Mouse (Mus musculus) liver, postnatal 0 days (tissue): ENCODE measurements around the gene Ofcc1. TPM values are rescaled to one million over a fixed set of nuclear protein-coding genes. Genes with fewer than 3 reads are reported as not detected.

ENCODE experiments used
- ATAC-seq: fragments of 200-750 bp; cut with Nextera tagmentation; 2 replicates; pipeline ENCODE4 v1.8.0; 2017; ENCODE audit warnings: mild to moderate bottlenecking, moderate library complexity
- DNase-seq: peaks from one replicate; pipeline ENCODE4 v3.0.0-alpha.2; 2016
- H3K27ac ChIP-seq: fragments of 300-500 bp; sonication (generic); 2 replicates; pipeline ENCODE4 v1.5.1; 2014; ENCODE audit warnings: antibody characterized with exemption, moderate library complexity, mild to moderate bottlenecking, low read depth
- H3K27me3 ChIP-seq: fragments of 300-500 bp; sonication (generic); 2 replicates; pipeline ENCODE4 v1.6.1; 2014; ENCODE audit warnings: low read length, control low read depth, mixed read lengths; ENCODE audit not compliant: insufficient read depth
- H3K36me3 ChIP-seq: fragments of 300-500 bp; sonication (generic); replicated peaks from 2 replicates; pipeline ENCODE4 v1.6.1; 2014; ENCODE audit warnings: mild to moderate bottlenecking, control low read depth, low read length, moderate library complexity, mixed read lengths; ENCODE audit not compliant: insufficient read depth
- H3K4me1 ChIP-seq: fragments of 300-500 bp; sonication (generic); 2 replicates; pipeline ENCODE4 v1.6.1; 2014; ENCODE audit warnings: antibody characterized with exemption, mild to moderate bottlenecking, control low read depth; ENCODE audit not compliant: insufficient read depth
- H3K4me2 ChIP-seq: fragments of 300-500 bp; sonication (generic); 2 replicates; pipeline ENCODE4 v1.6.1; 2014; ENCODE audit warnings: low read depth, mild to moderate bottlenecking, low read length, moderate library complexity, mixed read lengths
- H3K4me3 ChIP-seq: fragments of 300-500 bp; sonication (generic); 2 replicates; pipeline ENCODE4 v1.5.1; 2014; ENCODE audit warnings: low read depth, low read length
- H3K9ac ChIP-seq: fragments of 300-500 bp; sonication (generic); replicated peaks from 2 replicates; pipeline ENCODE4 v1.6.1; 2014; ENCODE audit warnings: mild to moderate bottlenecking, moderate library complexity
- H3K9me3 ChIP-seq: fragments of 300-500 bp; sonication (generic); 2 replicates; pipeline ENCODE4 v1.6.1; 2016; ENCODE audit warnings: mild to moderate bottlenecking, control low read depth, low read length, mixed read lengths
- CTCF ChIP-seq: sonication (generic); IDR thresholded peaks from 2 replicates; pipeline ENCODE4 v1.5.1; 2016; ENCODE audit warnings: antibody characterized with exemption, low read depth
- EP300 ChIP-seq: IDR thresholded peaks from 2 replicates; pipeline ENCODE4 v1.6.1; 2016; ENCODE audit warnings: antibody characterized with exemption, low read depth, mild to moderate bottlenecking
- WGBS: fragments of 180-500 bp; shearing (Covaris S2); extraction: QIAGEN DNeasy Blood & Tissue Kit; methylation state at CpG from one replicate; pipeline ENCODE4 v1.1.7; 2014; ENCODE audit not compliant: insufficient replicate concordance; 5-methylcytosine and 5-hydroxymethylcytosine counted together
- polyA plus RNA-seq: library from polyadenylated mRNA; unstranded; fragments of >200 nt; fragmentation: Nextera tagmentation; extraction: Ambion mirVana; gene quantifications from 2 replicates; pipeline ENCODE4 v1.2.1, GENCODE M21; 2015

The Ofcc1 gene
- polyA plus RNA-seq, 1 experiment from 2014 or later, result not detected

GRCm38 (mm10) chr13:40267546-40267945 is 93.7 kb downstream of the Ofcc1 start:
- no peak for DNase-seq
- Histone ChIP-seq H3K27ac (no peak overlapping the region), H3K4me3 (no peak overlapping the region), H3K4me1 (no peaks in the 10 kb centered on the region), H3K27me3 (no peaks in the 10 kb centered on the region), H3K36me3 (no peaks in the 10 kb centered on the region), H3K9ac (no peak overlapping the region), H3K4me2 (no peak overlapping the region), H3K9me3 (no peaks in the 10 kb centered on the region)
- 78% methylated on average over 9 of the region's 9 CpGs for WGBS
- no peak for TF ChIP-seq CTCF
- no peak for TF ChIP-seq EP300
- no peak for ATAC-seq

GRCm38 (mm10) chr13:40263087-40263807 is 98.0 kb downstream of the Ofcc1 start:
- TF ChIP-seq CTCF (no peak), EP300 (no peak)
- Histone ChIP-seq H3K4me2 (no peak overlapping the region), H3K9ac (no peak overlapping the region), H3K4me1 (no peaks in the 10 kb centered on the region), H3K4me3 (no peak overlapping the region), H3K27ac (no peak overlapping the region), H3K9me3 (no peaks in the 10 kb centered on the region), H3K27me3 (no peaks in the 10 kb centered on the region), H3K36me3 (no peaks in the 10 kb centered on the region)
- 77% methylated on average over 16 of the region's 16 CpGs for WGBS
- ATAC-seq (no peak), DNase-seq (no peak)

GRCm38 (mm10) chr13:40258757-40259156 is 102.5 kb downstream of the Ofcc1 start:
- ATAC-seq (no peak), DNase-seq (no peak)
- H3K4me1 ChIP-seq, result no peaks in the 10 kb centered on the region
- H3K9me3 ChIP-seq, result no peaks in the 10 kb centered on the region
- no peak overlapping the region for H3K4me2 ChIP-seq
- no peak overlapping the region for H3K27ac ChIP-seq
- H3K4me3 ChIP-seq, result no peak overlapping the region
- no peaks in the 10 kb centered on the region for H3K36me3 ChIP-seq
- 61% methylated on average over 5 of the region's 5 CpGs for WGBS
- TF ChIP-seq EP300 (no peak), CTCF (no peak)
- no peaks in the 10 kb centered on the region for H3K27me3 ChIP-seq
- no peak overlapping the region for H3K9ac ChIP-seq

GRCm38 (mm10) chr13:40243821-40244220 is 117.4 kb downstream of the Ofcc1 start:
- Histone ChIP-seq H3K4me3 (no peak overlapping the region), H3K27ac (no peak overlapping the region), H3K27me3 (no peaks in the 10 kb centered on the region), H3K4me1 (no peaks in the 10 kb centered on the region), H3K4me2 (no peak overlapping the region), H3K9me3 (no peaks in the 10 kb centered on the region), H3K36me3 (no peaks in the 10 kb centered on the region), H3K9ac (no peak overlapping the region)
- DNase-seq (no peak), ATAC-seq (no peak)
- TF ChIP-seq EP300 (no peak), CTCF (no peak)
- 70% methylated on average over 6 of the region's 6 CpGs for whole genome bisulfite sequencing

DNA sequence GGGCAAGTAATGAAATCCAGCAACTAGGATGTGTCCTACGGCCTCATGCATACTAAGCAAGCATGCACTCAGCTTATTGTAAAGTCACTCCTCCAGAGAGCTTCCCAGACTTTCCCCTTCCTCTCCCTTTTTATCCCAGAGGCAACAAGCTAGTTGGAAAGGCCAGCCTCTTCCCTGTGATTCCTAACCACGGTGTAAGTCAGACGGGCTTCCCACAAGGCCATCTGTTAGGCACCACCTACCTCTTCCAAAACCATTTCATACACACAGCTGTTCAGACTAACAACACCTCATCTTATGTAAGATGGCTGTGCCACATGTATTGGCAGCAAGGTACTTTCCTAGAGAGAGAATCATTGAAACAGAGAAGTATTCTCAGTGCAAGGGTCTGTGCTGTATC is 124.9 kb downstream of the Ofcc1 start:
- no peak overlapping the region for H3K27ac ChIP-seq
- DNase-seq, result no peak
- WGBS, result 76% methylated on average over 3 of the region's 3 CpGs
- ATAC-seq, result no peak
- no peak overlapping the region for H3K9ac ChIP-seq
- H3K36me3 ChIP-seq, result no peaks in the 10 kb centered on the region
- H3K4me1 ChIP-seq, result no peaks in the 10 kb centered on the region
- H3K4me3 ChIP-seq, result no peak overlapping the region
- TF ChIP-seq CTCF (no peak), EP300 (no peak)
- no peaks in the 10 kb centered on the region for H3K27me3 ChIP-seq
- no peak overlapping the region for H3K4me2 ChIP-seq
- no peaks in the 10 kb centered on the region for H3K9me3 ChIP-seq

GRCm38 (mm10) chr13:40208314-40208713 is 152.9 kb downstream of the Ofcc1 start:
- no peak for TF ChIP-seq CTCF
- TF ChIP-seq EP300, result no peak
- Histone ChIP-seq H3K4me3 (no peak overlapping the region), H3K4me1 (no peaks in the 10 kb centered on the region), H3K9ac (no peak overlapping the region), H3K36me3 (no peaks in the 10 kb centered on the region), H3K4me2 (no peak overlapping the region), H3K27me3 (no peaks in the 10 kb centered on the region), H3K9me3 (no peaks in the 10 kb centered on the region), H3K27ac (no peak overlapping the region)
- WGBS, result 70% methylated on average over 9 of the region's 9 CpGs
- DNase-seq (no peak), ATAC-seq (no peak)

- no peak overlapping the region for H3K4me2 ChIP-seq
- H3K9ac ChIP-seq, result no peak overlapping the region
- H3K36me3 ChIP-seq, result no peaks in the 10 kb centered on the region
- no peak overlapping the region for H3K4me3 ChIP-seq
- TF ChIP-seq EP300 (no peak), CTCF (no peak)
- WGBS, result 73% methylated on average over 3 of the region's 3 CpGs
- H3K27me3 ChIP-seq, result no peaks in the 10 kb centered on the region
- H3K27ac ChIP-seq, result no peak overlapping the region
- ATAC-seq (no peak), DNase-seq (no peak)
- no peaks in the 10 kb centered on the region for H3K9me3 ChIP-seq
- no peaks in the 10 kb centered on the region for H3K4me1 ChIP-seq
Measured at GRCm38 (mm10) chr13:40181786-40182185, 179.5 kb downstream of the Ofcc1 start.
